Mouse (Mus musculus) hindbrain, embryonic 12.5 days (tissue): ENCODE results near the gene Nprl3. TPM values are rescaled to one million over a fixed set of nuclear protein-coding genes. Genes with fewer than 3 reads are reported as not detected.
A peak's percentile ranks its signal among the peaks of the same experiment; 100 is the strongest.
"Not testable (repeated sequence)": the region's sequence is repeated elsewhere in the genome, so short reads cannot be mapped to it uniquely, and the experiment has no call there.

ENCODE experiments used
- ATAC-seq: fragments of 200-750 bp; cut with Nextera tagmentation; 2 replicates; pipeline ENCODE4 v1.8.0; 2017; ENCODE audit warnings: moderate TSS enrichment; ENCODE audit not compliant: low FRiP score
- H3K27ac ChIP-seq: fragments of 300-500 bp; sonication (generic); 2 replicates; pipeline ENCODE4 v1.5.1; 2016; ENCODE audit warnings: mild to moderate bottlenecking
- H3K27me3 ChIP-seq: fragments of 300-500 bp; sonication (generic); 2 replicates; pipeline ENCODE4 v1.6.1; 2016; ENCODE audit warnings: mild to moderate bottlenecking
- H3K36me3 ChIP-seq: fragments of 300-500 bp; sonication (generic); 2 replicates; pipeline ENCODE4 v1.6.1; 2016; ENCODE audit warnings: mild to moderate bottlenecking
- H3K4me1 ChIP-seq: fragments of 300-500 bp; sonication (generic); 2 replicates; pipeline ENCODE4 v1.6.1; 2016
- H3K4me2 ChIP-seq: fragments of 300-500 bp; sonication (generic); replicated peaks from 2 replicates; pipeline ENCODE4 v1.6.1; 2016; ENCODE audit warnings: mild to moderate bottlenecking
- H3K4me3 ChIP-seq: fragments of 300-500 bp; sonication (generic); 2 replicates; pipeline ENCODE4 v1.5.1; 2016; ENCODE audit warnings: mild to moderate bottlenecking
- H3K9ac ChIP-seq: fragments of 300-500 bp; sonication (generic); 2 replicates; pipeline ENCODE4 v1.6.1; 2016; ENCODE audit warnings: mild to moderate bottlenecking, moderate library complexity
- H3K9me3 ChIP-seq: fragments of 300-500 bp; sonication (generic); replicated peaks from 2 replicates; pipeline ENCODE4 v1.6.1; 2016; ENCODE audit warnings: mild to moderate bottlenecking
- WGBS: fragments of 180-500 bp; shearing (Covaris S2); methylation state at CpG from one replicate; pipeline ENCODE4 v1.1.7; 2016; 5-methylcytosine and 5-hydroxymethylcytosine counted together
- polyA plus RNA-seq: library from polyadenylated mRNA; unstranded; fragments of >200 nt; fragmentation: Nextera tagmentation; extraction: Ambion mirVana; gene quantifications from 2 replicates; pipeline ENCODE4 v1.2.1, GENCODE M21; 2016

The Nprl3 gene
- 51.3 and 51.7 TPM in 2 replicates for polyA plus RNA-seq

- peak within 1 kb of the TSS; percentile 69 for H3K4me3 ChIP-seq
- no peaks in the 10 kb centered on the region for H3K27me3 ChIP-seq
- peak within 1 kb of the TSS; percentile 56 for H3K4me2 ChIP-seq
- peak within 1 kb of the TSS; percentile 97 for H3K27ac ChIP-seq
- no peaks in the 10 kb centered on the region for H3K9me3 ChIP-seq
- H3K4me1 ChIP-seq: peaks cover 15% of the 10 kb centered on the region
- ATAC-seq: peak; percentile 99
- under 1% methylated on average over 54 of the region's 54 CpGs for WGBS
- H3K9ac ChIP-seq: peak within 1 kb of the TSS; percentile 87
- H3K36me3 ChIP-seq: 0 out of 2 replicates have a peak, but pooled peaks cover 4% of the 10 kb centered on the region
These were observed at the start of gene Nprl3 for GRCm38 (mm10) chr11:32267188-32267884. Nprl3 (minus strand) TSS chr11:32267707.

- H3K4me1 ChIP-seq: peaks cover 3% of the 10 kb centered on the region; the same call in 1 of the 2 replicates
- H3K9me3 ChIP-seq: no peaks in the 10 kb centered on the region
- 90% methylated on average over 3 of the region's 3 CpGs for WGBS
- no peak for ATAC-seq
- no peak overlapping the region for H3K27ac ChIP-seq
- no peak overlapping the region for H3K4me3 ChIP-seq
- H3K27me3 ChIP-seq: no peaks in the 10 kb centered on the region
- no peak overlapping the region for H3K4me2 ChIP-seq
- H3K36me3 ChIP-seq: no peaks in the 10 kb centered on the region
- H3K9ac ChIP-seq: no peak overlapping the region
These were observed 48.5 kb upstream of the Nprl3 start for GRCm38 (mm10) chr11:32316009-32316408.

GRCm38 (mm10) chr11:32309928-32310327 lies 42.4 kb upstream of the Nprl3 start:
- no peaks in the 10 kb centered on the region for H3K36me3 ChIP-seq
- WGBS: 68% methylated on average over 3 of the region's 3 CpGs
- H3K4me1 ChIP-seq: peaks cover 7% of the 10 kb centered on the region; the same call in 1 of the 2 replicates
- H3K4me3 ChIP-seq: no peak overlapping the region
- H3K4me2 ChIP-seq: no peak overlapping the region
- H3K27ac ChIP-seq: no peak overlapping the region
- no peaks in the 10 kb centered on the region for H3K9me3 ChIP-seq
- H3K27me3 ChIP-seq: no peaks in the 10 kb centered on the region
- no peak overlapping the region for H3K9ac ChIP-seq
- no peak for ATAC-seq

GRCm38 (mm10) chr11:32309446-32309845 lies 41.9 kb upstream of the Nprl3 start:
- H3K9ac ChIP-seq: no peak overlapping the region
- no peak overlapping the region for H3K4me2 ChIP-seq
- no peaks in the 10 kb centered on the region for H3K9me3 ChIP-seq
- ATAC-seq: no peak
- H3K27me3 ChIP-seq: no peaks in the 10 kb centered on the region
- no peak overlapping the region for H3K4me3 ChIP-seq
- 36% methylated on average over 4 of the region's 4 CpGs for WGBS
- H3K4me1 ChIP-seq: peaks cover 7% of the 10 kb centered on the region; the same call in 1 of the 2 replicates
- H3K27ac ChIP-seq: no peak overlapping the region
- H3K36me3 ChIP-seq: no peaks in the 10 kb centered on the region

- no peak for ATAC-seq
- H3K4me3 ChIP-seq: no peak overlapping the region
- no peak overlapping the region for H3K9ac ChIP-seq
- peaks cover 7% of the 10 kb centered on the region; the same call in 1 of the 2 replicates for H3K4me1 ChIP-seq
- 63% methylated on average over 1 of the region's 1 CpGs for WGBS
- H3K4me2 ChIP-seq: no peak overlapping the region
- no peaks in the 10 kb centered on the region for H3K36me3 ChIP-seq
- no peak overlapping the region for H3K27ac ChIP-seq
- H3K27me3 ChIP-seq: no peaks in the 10 kb centered on the region
- no peaks in the 10 kb centered on the region for H3K9me3 ChIP-seq
These were observed 39.5 kb upstream of the Nprl3 start for GRCm38 (mm10) chr11:32307006-32307405.

GRCm38 (mm10) chr11:32303455-32303854 lies 35.9 kb upstream of the Nprl3 start:
- H3K9ac ChIP-seq: no peak overlapping the region
- no peak overlapping the region for H3K27ac ChIP-seq
- 94% methylated on average over 1 of the region's 1 CpGs for WGBS
- H3K9me3 ChIP-seq: no peaks in the 10 kb centered on the region
- no peak overlapping the region for H3K4me3 ChIP-seq
- H3K4me1 ChIP-seq: peaks cover 4% of the 10 kb centered on the region; the same call in 1 of the 2 replicates
- H3K36me3 ChIP-seq: no peaks in the 10 kb centered on the region
- H3K27me3 ChIP-seq: peaks cover 13% of the 10 kb centered on the region
- H3K4me2 ChIP-seq: no peak overlapping the region
- no peak for ATAC-seq

- 52% methylated on average over 2 of the region's 2 CpGs for WGBS
- Histone ChIP-seq H3K9me3 (no peaks in the 10 kb centered on the region), H3K4me3 (no peak overlapping the region), H3K27me3 (peaks cover 13% of the 10 kb centered on the region), H3K4me2 (no peak overlapping the region), H3K27ac (no peak overlapping the region), H3K36me3 (no peaks in the 10 kb centered on the region), H3K4me1 (peaks cover 2% of the 10 kb centered on the region; the same call in 1 of the 2 replicates), H3K9ac (no peak overlapping the region)
- no peak for ATAC-seq
These were observed 35.4 kb upstream of the Nprl3 start for GRCm38 (mm10) chr11:32302824-32303419.

GRCm38 (mm10) chr11:32301506-32301905 lies 34.0 kb upstream of the Nprl3 start:
- no peaks in the 10 kb centered on the region for H3K36me3 ChIP-seq
- H3K9ac ChIP-seq: no peak overlapping the region
- no peak overlapping the region for H3K4me3 ChIP-seq
- ATAC-seq: no peak
- no peak overlapping the region for H3K4me2 ChIP-seq
- no peaks in the 10 kb centered on the region for H3K4me1 ChIP-seq
- WGBS: 77% methylated on average over 1 of the region's 1 CpGs
- peaks cover 13% of the 10 kb centered on the region for H3K27me3 ChIP-seq
- H3K27ac ChIP-seq: no peak overlapping the region
- H3K9me3 ChIP-seq: no peaks in the 10 kb centered on the region

GRCm38 (mm10) chr11:32300279-32301267 lies 33.1 kb upstream of the Nprl3 start:
- 55% methylated on average over 14 of the region's 17 CpGs for WGBS
- Histone ChIP-seq H3K9me3 (no peaks in the 10 kb centered on the region), H3K36me3 (no peaks in the 10 kb centered on the region), H3K27ac (no peak overlapping the region), H3K4me3 (peak overlapping the region; percentile 24), H3K4me2 (peak overlapping the region; percentile 54), H3K27me3 (peaks cover 13% of the 10 kb centered on the region), H3K4me1 (no peaks in the 10 kb centered on the region), H3K9ac (no peak overlapping the region)
- peak; percentile 29; the same call in 1 of the 2 replicates for ATAC-seq

GRCm38 (mm10) chr11:32299865-32300264 lies 32.4 kb upstream of the Nprl3 start, which contains the start of gene Hbq1a:
Hbq1a (plus strand) TSS chr11:32300069.
- Histone ChIP-seq H3K4me3 (peak within 1 kb of the TSS; percentile 24), H3K27me3 (peaks cover 13% of the 10 kb centered on the region), H3K4me2 (peak within 1 kb of the TSS; percentile 54)
- H3K4me1 ChIP-seq, H3K9ac ChIP-seq, H3K9me3 ChIP-seq, H3K36me3 ChIP-seq, H3K27ac ChIP-seq: not testable (repeated sequence)
- WGBS: 11% methylated on average over 16 of the region's 16 CpGs
- ATAC-seq: peak; percentile 71

GRCm38 (mm10) chr11:32298532-32298918 lies 31.0 kb upstream of the Nprl3 start:
- 92% methylated on average over 2 of the region's 2 CpGs for WGBS
- no peak for ATAC-seq
- no peaks in the 10 kb centered on the region for H3K36me3 ChIP-seq
- H3K4me2 ChIP-seq: no peak overlapping the region
- H3K27me3 ChIP-seq: peaks cover 13% of the 10 kb centered on the region
- no peak overlapping the region for H3K9ac ChIP-seq
- no peak overlapping the region for H3K27ac ChIP-seq
- H3K9me3 ChIP-seq: no peaks in the 10 kb centered on the region
- no peaks in the 10 kb centered on the region for H3K4me1 ChIP-seq
- no peak overlapping the region for H3K4me3 ChIP-seq
